Mouse (Mus musculus) urinary bladder, adult 2 months (tissue): Measurements from ENCODE around the gene Idua. TPM values are rescaled to one million over a fixed set of nuclear protein-coding genes. Genes with fewer than 3 reads are reported as not detected.

Experiments used
- DNase-seq: peaks from one replicate; pipeline ENCODE4 v3.0.0; 2022; ENCODE audit warnings: low spot score
- polyA plus RNA-seq: library from polyadenylated mRNA; depleted of rRNA; stranded (reverse); fragments of >200 nt; gene quantifications from 2 replicates; pipeline ENCODE4 v1.2.3, GENCODE M21; 2012

Idua gene
- polyA plus RNA-seq, 1 experiment = 24.1 TPM

- DNase-seq = no peak
Observed at GRCm38 (mm10) chr5:108679909-108680308, 19.8 kb downstream of the Idua start.

DNA sequence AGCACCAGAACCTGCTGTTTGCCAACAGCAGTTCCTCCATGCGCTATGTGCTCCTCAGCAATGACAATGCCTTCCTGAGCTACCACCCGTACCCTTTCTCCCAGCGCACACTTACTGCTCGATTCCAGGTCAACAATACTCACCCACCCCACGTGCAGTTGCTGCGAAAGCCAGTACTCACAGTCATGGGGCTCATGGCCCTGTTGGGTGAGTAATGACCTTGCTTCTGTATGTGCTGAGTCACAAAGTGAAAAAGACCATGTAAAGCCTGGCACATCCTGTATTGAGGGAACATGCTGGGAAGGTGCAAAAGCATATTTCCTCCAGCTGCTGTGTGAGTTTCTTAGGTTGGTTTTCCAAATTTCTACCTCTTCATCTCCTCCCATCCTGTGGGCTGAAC is 20.7 kb downstream of the Idua start:
- DNase-seq = no peak

- DNase-seq = no peak
Observed at GRCm38 (mm10) chr5:108689091-108689490, 29.0 kb downstream of the Idua start.

DNA sequence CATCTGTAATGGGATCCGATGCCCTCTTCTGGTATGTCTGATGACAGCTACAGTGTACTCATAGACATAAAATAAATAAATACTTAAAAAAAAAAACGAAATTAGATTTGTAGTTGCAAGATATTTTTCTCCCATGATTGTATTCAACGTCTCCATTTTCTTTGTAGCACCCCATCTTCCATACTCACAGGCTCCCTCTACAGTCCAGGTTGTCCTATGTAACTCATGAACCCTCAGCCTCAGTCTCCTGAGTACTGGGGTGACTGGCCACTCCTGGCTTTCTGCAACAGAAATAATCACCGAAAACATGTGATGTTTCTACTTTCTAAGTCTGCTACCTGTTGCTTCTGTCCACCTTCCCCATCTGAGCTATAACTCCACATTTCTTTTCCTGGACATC is 31.0 kb downstream of the Idua start:
- DNase-seq = no peak

DNA sequence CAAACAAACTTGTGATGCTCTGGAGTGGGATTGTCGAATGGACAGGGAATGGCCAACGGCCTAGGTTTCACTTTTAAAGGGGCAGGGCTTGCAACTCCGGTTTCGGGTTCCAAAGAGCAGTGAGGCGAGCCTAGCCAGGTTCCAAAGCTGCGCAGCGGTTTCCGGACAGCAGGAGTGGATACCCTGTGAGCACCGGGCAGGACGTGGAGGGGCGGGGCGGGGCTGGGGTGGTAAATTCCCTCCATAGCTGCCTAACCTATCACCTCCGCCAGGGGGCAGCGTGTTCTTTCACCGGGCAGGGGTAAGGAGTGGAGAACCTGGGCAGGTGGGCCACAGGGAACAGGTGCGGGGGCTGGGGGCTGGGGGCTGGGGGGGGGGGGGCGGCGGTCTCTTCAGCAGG is 32.1 kb downstream of the Idua start, which contains the start of gene Fgfrl1:
Gene Fgfrl1 (plus strand): TSS at position 112 of the 400 bp plus-strand sequence.
- DNase-seq = peak; percentile 64

GRCm38 (mm10) chr5:108693872-108694288 is 33.7 kb downstream of the Idua start:
- DNase-seq = peak; percentile 72

DNA sequence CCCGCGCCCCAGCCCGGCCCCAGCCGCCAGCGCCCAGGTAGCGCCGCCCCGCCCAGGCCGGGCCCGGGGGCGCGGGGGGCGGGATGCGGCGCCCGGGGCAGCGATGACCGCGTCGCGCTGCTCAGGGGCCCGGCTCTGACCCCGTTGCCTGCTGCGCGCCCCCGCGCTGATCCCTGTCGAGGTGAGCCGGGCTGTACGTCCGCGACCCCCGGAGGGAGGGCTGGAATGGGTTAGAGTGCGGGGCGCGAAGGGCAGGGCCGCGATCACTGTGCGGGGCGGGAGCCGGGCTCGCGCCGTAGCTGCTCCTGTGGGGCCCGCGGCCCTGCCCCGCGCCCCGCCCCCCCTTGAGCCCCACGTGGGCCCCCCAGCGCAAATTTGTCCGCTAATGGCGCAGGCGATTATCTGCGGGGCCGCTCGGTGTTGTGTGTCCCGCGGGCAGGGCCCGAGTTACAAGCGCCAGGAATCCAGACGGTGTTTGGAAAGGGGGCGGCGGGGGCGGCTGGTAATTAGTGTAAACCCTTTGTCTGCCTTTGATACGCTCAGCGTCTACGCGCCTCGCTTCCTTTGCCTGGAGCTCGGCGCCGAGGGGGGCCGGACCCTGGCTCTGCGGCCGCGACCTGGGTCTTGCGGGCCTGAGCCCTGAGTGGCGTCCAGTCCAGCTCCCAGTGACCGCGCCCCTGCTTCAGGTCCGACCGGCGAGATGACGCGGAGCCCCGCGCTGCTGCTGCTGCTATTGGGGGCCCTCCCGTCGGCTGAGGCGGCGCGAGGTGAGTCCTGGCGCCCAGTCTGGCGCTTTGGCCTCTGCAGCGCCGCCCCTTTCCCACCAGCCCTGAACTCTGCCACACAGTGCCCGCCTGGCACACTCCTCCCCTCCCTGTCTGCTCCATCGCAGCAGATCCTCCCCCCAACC is 34.5 kb downstream of the Idua start:
- peak; percentile 47 for DNase-seq

GRCm38 (mm10) chr5:108695861-108696260 is 35.7 kb downstream of the Idua start:
- DNase-seq = no peak

DNA sequence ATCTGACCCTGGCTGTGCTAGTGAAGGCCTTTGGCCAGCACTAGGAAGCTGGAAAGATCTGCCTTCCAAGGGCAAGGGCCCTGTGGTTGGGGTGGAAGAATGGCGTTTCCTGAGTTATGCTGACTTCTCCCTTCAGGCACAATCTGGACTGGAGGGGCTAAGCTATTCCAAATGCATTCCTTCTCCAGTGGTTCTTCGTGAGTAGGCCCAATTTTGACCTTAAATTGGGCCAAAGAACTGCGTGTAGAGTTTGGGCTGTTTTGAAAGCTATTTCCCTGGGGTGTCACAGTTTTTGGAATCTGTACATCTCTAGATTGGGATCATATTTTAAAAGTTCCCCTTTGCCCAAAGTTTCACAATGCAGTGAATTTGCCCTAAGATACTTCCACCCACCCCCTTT is 36.4 kb downstream of the Idua start:
- no peak for DNase-seq

DNA sequence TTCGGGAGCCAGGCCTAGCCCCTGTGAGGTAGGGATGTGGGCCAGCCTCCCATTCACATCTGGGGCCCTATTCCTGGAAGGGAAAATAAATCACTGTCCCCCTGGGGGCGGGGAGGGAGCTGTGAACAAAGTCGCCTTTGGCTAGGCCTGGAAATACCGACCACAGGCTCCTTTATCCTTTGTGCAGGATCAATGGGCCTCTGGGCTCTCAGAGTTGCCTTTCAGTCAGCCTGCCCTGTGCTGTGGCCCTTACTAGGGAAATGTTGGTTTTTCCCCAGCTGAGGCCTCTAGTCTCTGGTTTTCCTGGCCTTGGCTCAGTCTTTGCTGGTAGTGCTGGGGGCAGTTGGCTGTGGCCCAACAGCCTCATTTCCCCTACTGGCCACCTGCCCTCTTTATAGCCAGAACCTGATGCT is 37.2 kb downstream of the Idua start:
- DNase-seq = no peak

- DNase-seq = no peak
Observed at GRCm38 (mm10) chr5:108700346-108700745, 40.2 kb downstream of the Idua start.

GRCm38 (mm10) chr5:108701341-108702021 is 41.4 kb downstream of the Idua start:
- DNase-seq = no peak

- DNase-seq = no peak
Observed at GRCm38 (mm10) chr5:108703754-108704626, 43.9 kb downstream of the Idua start.

DNA sequence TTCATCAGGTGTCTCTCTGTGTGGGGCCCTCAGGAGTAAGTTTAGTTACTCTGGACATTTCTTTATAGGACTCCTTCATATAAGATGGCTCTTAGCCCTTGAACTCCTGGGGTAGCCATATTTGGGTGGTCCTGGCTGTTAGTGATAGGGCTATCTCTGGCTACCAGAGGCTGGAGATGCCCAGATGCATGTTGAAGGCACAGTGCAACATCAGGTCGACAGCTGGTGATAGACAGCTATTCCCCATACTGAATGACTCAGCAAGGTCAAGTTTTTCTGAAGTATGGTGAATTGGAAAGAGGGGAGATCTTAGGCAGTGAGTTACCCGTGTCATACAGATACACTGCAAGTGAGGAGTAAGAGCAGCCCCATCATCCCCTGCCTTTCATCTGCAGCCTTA is 47.6 kb downstream of the Idua start:
- DNase-seq = no peak

GRCm38 (mm10) chr5:108708419-108708818 is 48.3 kb downstream of the Idua start:
- no peak for DNase-seq

DNA sequence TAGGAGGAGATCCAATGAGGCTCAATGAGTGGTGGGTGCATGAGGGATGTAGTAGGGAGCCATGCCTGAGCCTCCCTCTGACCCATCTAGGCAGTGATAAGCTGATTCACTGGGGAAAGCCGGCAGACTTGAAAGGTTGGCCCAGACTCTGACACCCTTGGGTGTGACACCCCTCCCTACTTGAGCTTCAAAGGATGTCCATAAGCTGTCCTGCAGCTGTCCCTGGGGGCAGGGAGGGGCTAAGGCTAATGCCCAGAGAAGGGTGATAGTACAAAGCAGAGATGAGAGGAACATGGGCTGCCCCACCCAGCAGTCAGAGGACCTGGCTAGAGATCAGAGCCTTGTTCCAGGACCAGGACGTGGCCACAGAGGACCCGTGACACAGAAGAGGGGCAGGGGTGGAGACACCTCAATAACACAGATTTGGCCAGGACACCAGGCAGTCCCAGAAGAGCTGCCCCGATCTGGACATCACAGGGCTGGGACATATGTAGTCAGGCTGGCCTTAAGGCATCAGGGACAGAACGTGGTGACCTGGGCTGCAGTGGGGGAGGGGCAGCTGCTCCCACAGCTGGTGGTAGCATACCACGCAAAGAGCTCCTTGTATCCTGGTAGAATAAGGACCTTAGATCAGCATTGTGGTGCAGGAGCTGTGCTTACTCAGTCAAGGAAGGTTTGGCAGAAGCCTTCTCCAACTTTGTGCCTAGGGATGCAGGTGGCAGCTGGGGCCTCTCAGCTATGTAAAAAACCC is 49.0 kb downstream of the Idua start:
- DNase-seq = no peak

DNA sequence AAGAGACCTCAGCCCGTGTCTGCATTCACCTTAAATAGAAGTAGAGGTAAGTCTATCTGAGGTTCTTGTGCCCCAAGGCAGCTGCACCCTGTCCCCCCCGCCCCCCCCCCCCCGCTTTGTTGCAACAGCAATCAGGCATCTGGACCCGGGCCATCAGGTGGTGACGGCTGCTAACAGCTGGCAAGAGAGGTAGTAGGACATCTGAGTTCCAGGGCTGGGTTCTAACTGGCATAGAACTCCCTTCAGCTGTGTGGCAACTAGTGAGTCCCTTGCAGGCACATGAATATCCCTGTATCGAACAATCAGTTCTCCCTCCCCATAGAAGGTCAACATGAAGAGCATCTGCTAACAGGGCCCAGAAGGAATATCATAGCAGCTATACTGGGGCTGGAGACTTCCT is 51.8 kb downstream of the Idua start:
- DNase-seq = no peak

DNA sequence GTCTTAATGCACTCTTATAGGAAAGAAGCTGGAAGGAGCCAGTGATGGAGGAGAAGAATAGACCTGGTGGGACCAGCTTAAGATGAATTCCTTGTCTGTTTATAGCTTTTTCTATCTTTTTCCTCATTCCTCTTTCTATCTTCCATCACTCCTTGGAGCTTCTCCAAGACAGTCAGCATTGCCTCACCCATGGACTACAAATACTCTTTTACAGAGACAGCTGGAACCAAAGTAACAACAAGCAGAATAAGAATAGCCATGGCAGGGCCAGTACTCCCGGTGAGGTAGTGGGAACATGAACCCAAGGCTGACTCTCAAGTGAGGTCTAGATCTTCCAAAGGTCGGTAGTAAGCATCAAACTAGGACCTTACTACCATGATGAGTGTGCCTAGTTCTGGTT is 53.0 kb downstream of the Idua start:
- DNase-seq = no peak

- no peak for DNase-seq
Observed at GRCm38 (mm10) chr5:108713691-108714090, 53.6 kb downstream of the Idua start.

GRCm38 (mm10) chr5:108714149-108714548 is 54.0 kb downstream of the Idua start:
- no peak for DNase-seq

DNA sequence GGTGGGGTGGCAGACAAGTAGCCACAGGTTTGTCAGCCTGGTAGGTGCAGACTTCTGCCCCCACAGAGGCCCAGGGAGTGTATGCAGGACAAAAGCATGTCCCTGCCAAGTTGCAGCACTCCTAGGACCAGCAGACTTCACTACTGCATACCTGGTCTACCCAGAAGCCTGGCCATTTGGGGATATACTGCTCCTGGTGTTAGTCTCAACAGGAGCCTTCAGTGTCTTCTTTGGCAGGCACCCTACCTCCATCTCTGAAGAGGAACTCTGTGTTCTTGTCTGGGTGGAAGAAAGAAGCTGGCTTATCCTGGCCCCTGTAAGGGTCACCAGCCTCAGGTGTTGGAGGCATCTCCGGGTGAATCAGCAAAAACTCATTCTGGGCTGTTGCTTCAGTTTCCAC is 55.8 kb downstream of the Idua start:
- peak; percentile 13 for DNase-seq
